Mouse (Mus musculus) frontal cortex, adult (tissue): ENCODE data around the gene Map4k3.
A peak's percentile ranks its signal among the peaks of the same experiment; 100 is the strongest.

Experiments used
- ATAC-seq: cut with Nextera tagmentation; 2 replicates; pipeline ENCODE4 v1.9.2; 2017; ENCODE audit warnings: mild to moderate bottlenecking, moderate library complexity, mixed read lengths; ENCODE audit not compliant: low TSS enrichment

Gene Map4k3

DNA sequence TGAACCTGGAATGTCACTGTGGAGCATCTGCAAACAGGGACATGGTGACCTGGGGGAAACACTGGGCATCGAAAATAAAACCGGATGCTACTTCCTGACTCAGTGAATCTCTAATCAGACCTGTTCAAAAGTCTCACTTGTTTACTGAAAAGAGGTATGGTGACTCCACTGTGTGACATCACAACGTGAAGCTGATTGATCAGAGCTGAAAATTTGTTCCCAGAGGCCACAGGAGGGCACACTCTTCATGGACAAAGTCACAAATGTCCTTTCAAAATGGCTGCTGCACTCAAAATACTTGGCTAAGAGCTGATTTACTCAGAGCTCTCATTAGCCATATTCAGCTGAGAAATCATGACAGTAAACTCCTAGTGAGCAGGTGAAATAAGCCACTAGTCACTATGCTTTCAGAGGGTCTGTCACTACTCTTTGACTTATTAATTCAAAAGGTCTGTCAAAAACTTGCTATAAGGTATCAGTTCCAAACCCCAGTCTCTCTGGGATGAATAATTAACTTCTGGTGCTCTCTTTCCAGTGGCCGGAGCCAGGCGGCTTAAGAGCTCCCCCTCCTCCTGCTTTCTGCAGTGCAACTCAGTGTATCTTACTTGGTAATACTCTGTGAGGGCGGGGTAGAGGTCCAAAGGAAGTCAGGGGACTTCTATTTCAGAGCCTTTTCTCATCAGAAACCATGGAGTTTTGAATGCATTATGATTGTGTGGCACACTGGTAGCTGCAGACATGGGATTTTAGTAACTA, 44.3 kb downstream of the Map4k3 start:
- ATAC-seq: peak; percentile 58; the same call in 1 of the 2 replicates

DNA sequence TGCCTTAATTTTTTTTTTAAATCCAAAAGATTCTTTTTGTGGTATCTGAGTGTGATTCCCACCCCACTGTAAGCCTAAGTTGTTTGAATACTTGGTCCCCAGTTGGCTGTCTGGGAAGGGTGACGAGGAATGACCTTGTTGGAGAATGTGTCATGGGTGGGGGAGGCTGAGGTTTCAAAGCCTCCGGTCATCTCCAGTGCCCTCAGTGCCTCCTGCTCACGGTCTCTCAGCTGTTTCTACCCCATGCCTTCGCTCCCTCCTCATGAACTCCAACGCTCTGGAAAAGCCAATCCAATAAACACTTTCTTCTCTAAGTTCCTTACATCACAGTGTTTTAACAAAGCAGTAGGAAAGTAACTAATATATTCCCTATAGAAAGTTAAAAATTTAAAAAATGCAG, 45.2 kb downstream of the Map4k3 start:
- ATAC-seq: no peak

GRCm38 (mm10) chr17:80678190-80678589, 50.1 kb downstream of the Map4k3 start:
- ATAC-seq: no peak

DNA sequence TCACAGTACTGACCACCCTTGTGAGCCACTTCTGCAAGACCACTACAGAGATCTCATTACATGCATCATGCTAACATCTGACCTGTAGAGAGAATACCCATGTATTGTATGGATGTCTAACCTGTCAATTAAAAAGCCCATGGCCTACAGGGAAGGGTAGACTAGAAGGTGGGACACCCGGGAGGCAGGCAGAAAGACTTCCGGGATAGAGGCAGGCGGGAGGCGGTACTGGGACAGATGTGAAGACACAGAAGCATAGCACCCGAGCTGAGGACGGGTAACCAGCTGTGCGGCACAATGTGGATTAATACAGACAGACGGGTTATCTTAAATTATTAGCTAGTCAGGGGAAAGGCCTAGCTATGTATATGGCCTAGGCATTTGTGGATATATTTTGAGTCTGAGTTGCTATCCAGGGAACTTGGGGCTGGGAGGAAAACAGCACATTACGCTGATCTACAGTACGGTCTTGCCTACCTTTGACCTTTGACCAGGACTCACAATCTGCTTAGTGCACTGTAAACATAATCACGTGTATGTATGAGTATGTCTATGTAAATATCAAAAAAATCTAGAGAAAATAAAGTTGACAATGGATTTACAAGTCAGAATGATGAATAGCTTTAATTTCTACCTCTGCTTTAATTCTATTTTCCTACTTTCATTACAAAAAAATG, 51.3 kb downstream of the Map4k3 start:
- ATAC-seq: no peak

- ATAC-seq: no peak
These were observed 52.1 kb downstream of the Map4k3 start for GRCm38 (mm10) chr17:80676211-80676610.

GRCm38 (mm10) chr17:80670395-80670794, 57.9 kb downstream of the Map4k3 start:
- ATAC-seq: no peak

DNA sequence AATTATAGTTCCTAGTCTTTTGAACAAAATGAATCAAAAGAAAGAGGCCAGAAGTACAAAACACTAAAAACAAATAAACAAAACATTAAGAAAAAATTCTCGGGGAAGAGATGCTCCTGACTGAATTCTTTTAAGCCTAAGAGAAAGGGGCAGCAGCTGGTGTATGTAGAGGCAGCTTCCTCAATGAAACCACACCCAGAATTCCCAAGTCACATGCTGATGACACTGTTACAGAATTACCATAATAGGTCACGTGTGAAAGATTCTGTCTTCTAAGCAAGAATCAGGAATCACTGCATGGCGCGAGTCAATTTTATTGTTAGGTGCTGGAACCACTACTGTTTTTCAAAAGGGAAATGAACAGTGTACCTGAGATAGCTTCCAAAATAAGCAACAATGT, 64.7 kb downstream of the Map4k3 start:
- ATAC-seq: no peak

GRCm38 (mm10) chr17:80662836-80663620, 65.3 kb downstream of the Map4k3 start:
- ATAC-seq: no peak

GRCm38 (mm10) chr17:80661896-80662295, 66.4 kb downstream of the Map4k3 start:
- ATAC-seq: 0 out of 2 replicates have a peak, but pooled peaks have one; percentile 14

- no peak for ATAC-seq
These were observed 67.4 kb downstream of the Map4k3 start for GRCm38 (mm10) chr17:80660707-80661380.

DNA sequence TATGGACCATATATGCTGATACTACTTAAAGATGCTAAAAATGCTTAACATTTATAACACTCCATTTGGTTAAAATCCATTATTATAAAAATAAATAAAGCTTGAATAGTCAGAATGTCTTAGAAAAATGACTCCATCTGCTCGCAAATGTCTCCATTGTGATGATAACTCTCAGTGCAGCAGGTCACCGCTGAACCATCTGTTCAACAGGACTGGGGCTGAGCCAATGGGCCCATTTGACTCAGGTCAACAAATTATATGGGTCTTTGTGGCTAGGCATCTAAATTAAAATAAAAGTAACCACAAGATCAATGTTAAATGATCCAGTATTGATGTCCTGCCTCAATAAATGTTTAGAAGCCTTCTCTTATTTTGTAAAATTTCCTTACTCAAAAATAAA, 68.1 kb downstream of the Map4k3 start:
- ATAC-seq: no peak

DNA sequence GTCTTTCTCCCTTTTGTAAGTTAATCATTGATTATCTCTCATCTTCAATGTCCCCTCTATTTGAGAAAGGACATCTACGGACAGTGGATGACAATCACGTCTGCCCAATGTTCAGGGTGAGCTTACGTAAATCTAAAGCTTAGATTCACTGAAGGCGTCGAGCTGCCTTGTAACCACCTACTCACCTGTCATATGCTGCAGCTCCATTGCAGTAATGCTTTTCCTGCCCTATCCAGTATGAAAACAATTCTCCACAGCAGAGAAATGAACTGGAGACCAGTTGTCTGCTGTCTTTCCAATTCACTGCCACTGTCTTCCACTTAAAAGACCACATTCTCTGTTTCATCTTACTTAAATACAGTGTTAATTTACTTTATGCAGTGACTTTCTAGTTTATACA, 68.5 kb downstream of the Map4k3 start:
- ATAC-seq: peak; percentile 63; the same call in 1 of the 2 replicates

DNA sequence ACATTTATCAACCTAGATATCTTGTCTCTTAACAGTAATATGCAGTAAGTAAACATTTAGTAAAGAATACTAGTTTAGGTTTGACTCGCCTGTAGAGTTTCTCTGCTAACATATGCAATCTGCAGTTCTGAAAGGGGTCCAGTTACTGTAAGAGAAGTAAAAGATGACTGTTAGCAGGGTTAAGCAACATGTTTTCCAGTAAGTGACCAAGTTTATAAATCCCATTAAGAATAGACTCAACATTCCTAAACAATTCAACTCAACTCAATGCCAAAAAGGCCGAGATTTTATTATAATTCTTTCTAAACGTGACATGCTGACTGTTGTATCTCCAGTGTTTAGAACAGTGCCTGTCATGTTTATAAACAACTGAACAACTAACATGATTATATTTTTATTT, 74.0 kb downstream of the Map4k3 start:
- no peak for ATAC-seq

- ATAC-seq: no peak
These were observed 75.5 kb downstream of the Map4k3 start for GRCm38 (mm10) chr17:80652740-80653139.

DNA sequence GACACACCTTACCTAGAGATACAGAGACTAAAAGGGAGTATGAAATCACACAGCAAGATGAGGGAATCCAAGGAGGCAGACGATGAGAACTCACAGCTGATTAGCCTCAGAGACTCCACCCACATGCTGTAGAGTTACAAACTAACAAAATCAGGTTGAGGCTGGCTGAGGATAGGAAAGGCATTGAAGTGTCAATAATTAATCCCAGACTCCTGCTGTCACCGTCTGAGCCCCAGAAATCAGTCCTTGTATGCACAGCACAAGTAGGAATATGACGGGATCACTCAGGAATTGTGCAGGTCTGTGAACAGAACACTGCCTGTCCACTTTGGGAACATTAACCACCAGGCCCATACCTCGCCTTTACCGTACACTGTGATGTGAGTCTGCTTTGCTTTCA, 81.4 kb downstream of the Map4k3 start:
- no peak for ATAC-seq

DNA sequence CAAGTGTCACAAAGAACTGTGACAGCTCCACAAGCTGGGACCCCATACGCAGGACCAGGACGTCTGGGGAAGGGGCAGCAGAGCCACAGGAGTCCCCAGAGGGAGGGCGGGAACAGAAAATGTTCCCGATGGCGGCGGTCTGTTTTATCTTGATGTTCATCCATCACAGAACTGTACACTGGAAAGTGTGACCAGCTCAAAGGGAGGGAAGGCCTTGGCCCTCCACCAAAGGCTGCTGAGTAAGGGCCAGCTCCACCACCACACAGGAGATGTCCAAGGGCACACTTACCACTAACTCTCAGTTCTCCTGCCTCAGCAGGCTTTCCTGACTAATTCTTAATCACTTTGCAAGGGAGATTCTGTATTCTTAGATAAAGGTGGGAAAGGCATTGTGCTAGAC, 82.2 kb downstream of the Map4k3 start:
- no peak for ATAC-seq

GRCm38 (mm10) chr17:80645694-80646034, 82.6 kb downstream of the Map4k3 start:
- no peak for ATAC-seq

DNA sequence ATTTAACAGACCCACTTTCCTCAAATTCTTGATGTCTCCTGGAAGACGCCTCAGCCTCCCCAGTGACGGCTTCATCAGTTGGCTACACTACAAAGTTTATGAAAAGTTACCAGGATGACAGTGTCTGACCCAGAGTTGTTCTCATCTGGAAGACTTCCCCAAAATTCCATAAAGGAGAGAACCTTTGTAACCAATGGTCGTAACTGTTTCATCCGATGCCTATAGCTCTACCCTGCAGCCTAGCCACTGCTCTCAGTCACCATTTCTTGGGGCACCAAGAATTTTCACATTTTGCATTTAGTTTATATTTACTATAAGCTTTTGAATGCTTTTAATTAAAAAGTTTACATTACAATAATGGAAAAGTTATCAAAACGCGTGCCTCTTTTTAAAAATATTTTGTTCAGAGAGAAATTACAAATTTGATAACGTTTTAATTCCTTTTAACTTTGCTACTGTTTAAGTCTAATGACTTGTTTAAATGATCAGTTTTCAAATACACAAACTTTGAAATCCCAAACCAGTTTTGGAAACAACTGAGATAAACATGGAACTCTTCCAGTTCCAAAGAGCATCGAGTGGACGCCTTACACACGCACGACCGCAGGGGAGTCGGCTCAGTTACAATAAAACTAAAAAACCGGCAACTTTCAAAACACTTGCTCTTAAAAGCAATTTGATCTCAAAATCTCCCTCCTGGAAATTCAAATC, 83.1 kb downstream of the Map4k3 start:
- no peak for ATAC-seq

DNA sequence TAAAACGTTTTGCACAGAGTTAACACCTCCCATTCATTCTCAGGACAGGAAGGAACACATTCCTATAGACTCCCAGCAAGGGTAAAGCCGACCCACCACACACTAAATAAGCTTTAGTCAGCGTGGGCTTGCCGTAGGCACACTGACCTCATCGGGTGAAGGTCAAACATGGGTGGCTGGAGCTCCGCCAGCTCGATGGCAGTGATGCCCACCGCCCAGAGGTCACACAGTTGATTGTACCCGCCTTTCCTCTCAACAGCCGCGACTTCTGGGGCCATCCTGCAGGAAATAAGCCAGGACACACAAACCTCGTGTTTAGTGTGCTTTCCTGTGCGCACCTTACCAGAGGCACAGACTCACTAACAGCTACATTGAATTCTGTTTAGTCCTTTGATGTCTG, 83.7 kb downstream of the Map4k3 start:
- 0 out of 2 replicates have a peak, but pooled peaks have one; percentile 31 for ATAC-seq

GRCm38 (mm10) chr17:80638121-80638520, 90.2 kb downstream of the Map4k3 start:
- peak; percentile 80 for ATAC-seq

- ATAC-seq: no peak
These were observed 92.5 kb downstream of the Map4k3 start for GRCm38 (mm10) chr17:80635794-80636193.
